Mouse (Mus musculus) ES-Bruce4 (cell line): Measurements from ENCODE around the gene Clcn2.

ENCODE experiments used
- CTCF ChIP-seq: IDR thresholded peaks from one replicate; pipeline ENCODE4 v1.8.1; 2011; ENCODE audit warnings: low read depth, low read length
- POLR2A ChIP-seq: IDR thresholded peaks from one replicate; pipeline ENCODE4 v1.8.1; 2011; ENCODE audit warnings: low read length; ENCODE audit not compliant: insufficient read depth

DNA sequence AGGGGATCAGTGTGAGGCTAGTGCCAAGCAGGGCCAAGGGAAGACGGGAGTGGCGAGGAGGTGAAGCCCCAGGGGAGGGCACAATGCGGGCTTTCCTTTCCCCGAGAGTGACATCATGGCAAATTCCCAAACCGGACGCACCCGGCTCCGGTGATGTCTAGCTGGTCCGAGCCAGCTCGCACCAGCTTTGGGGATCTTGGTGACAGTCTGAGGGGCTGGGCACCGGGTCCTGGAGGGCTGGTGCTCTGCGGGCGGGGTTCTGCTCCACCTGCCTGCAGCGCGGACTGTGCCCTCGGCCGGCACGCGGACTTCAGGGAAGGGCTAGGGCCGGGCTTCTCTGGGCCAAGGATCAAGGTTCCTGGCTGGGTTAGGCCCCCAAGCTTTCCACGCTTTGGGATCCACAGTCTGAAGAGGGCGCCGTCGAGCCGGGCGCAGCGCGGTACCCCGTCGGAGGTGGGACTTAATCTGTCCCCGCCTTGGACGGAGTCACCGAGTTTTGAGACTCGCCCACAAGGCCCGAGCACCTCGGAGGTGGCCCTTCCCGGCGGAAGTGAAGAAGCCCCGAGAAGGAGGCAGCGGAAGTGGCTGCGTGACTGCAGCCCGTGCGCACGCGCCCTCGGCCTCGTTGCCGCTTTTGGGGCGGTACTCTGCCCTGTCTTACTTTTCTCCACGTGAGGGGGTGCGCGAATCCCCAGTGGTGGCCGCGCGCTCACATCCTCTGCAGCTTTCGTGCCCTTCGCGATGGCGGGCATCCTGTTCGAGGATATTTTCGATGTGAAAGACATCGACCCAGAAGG lies at the start of gene Clcn2, which contains the start of gene Polr2h:
- TF ChIP-seq CTCF, result peak; percentile 64
- peak; percentile 66 for TF ChIP-seq POLR2A
